Mouse (Mus musculus) kidney, adult 2 months (tissue): Measurements from ENCODE around the gene Naga.

ENCODE experiments used
- CTCF ChIP-seq: fragments of 200-500 bp; conservative IDR thresholded peaks from 2 replicates; pipeline ENCODE4 v1.5.1; 2011; ENCODE audit warnings: low read depth, mild to moderate bottlenecking, control low read depth, low read length, moderate library complexity, mixed read lengths; ENCODE audit not compliant: insufficient read depth, insufficient read length
- POLR2A ChIP-seq: fragments of 200-500 bp; IDR thresholded peaks from one replicate; pipeline ENCODE4 v1.6.1; 2011; ENCODE audit warnings: low read depth, low read length, control low read depth

- no peak for TF ChIP-seq CTCF
- no peak for TF ChIP-seq POLR2A
Observed at GRCm38 (mm10) chr15:82362234-82362633, 23.5 kb upstream of the Naga start.
